Mouse (Mus musculus) heart, embryonic 16.5 days (tissue): Measurements from ENCODE around the gene Hoxb7. TPM values are rescaled to one million over a fixed set of nuclear protein-coding genes. Genes with fewer than 3 reads are reported as not detected.

Experiments
- ATAC-seq: fragments of 200-750 bp; cut with Nextera tagmentation; replicated peaks from 2 replicates; pipeline ENCODE4 v1.8.0; 2017; ENCODE audit warnings: moderate number of reproducible peaks; ENCODE audit not compliant: insufficient read depth, low FRiP score; ENCODE audit errors: extremely low read depth
- H3K27ac ChIP-seq: fragments of 300-500 bp; sonication (generic); 2 replicates; pipeline ENCODE4 v1.5.1; 2014; ENCODE audit warnings: mild to moderate bottlenecking, low read length, control low read depth, moderate library complexity
- H3K27me3 ChIP-seq: fragments of 300-500 bp; sonication (generic); 2 replicates; pipeline ENCODE4 v1.6.1; 2014; ENCODE audit warnings: low read length, mixed read lengths; ENCODE audit not compliant: control insufficient read depth, insufficient read depth
- H3K36me3 ChIP-seq: fragments of 300-500 bp; sonication (generic); 2 replicates; pipeline ENCODE4 v1.6.1; 2014; ENCODE audit not compliant: control insufficient read depth, insufficient read depth
- H3K4me1 ChIP-seq: fragments of 300-500 bp; sonication (generic); 2 replicates; pipeline ENCODE4 v1.6.1; 2014; ENCODE audit warnings: low read length, mixed read lengths; ENCODE audit not compliant: control insufficient read depth, insufficient read depth
- H3K4me2 ChIP-seq: fragments of 300-500 bp; sonication (generic); 2 replicates; pipeline ENCODE4 v1.6.1; 2014; ENCODE audit warnings: low read depth, mild to moderate bottlenecking, control low read depth, low read length
- H3K4me3 ChIP-seq: fragments of 300-500 bp; sonication (generic); 2 replicates; pipeline ENCODE4 v1.5.1; 2014; ENCODE audit warnings: mild to moderate bottlenecking, control low read depth, low read length
- H3K9ac ChIP-seq: fragments of 300-500 bp; sonication (generic); 2 replicates; pipeline ENCODE4 v1.6.1; 2014; ENCODE audit warnings: low read length, control low read depth
- H3K9me3 ChIP-seq: fragments of 300-500 bp; sonication (generic); replicated peaks from 2 replicates; pipeline ENCODE4 v1.6.1; 2016; ENCODE audit warnings: low read length; ENCODE audit not compliant: control insufficient read depth
- WGBS: fragments of 180-500 bp; shearing (Covaris S2); extraction: QIAGEN DNeasy Blood & Tissue Kit; methylation state at CpG from one replicate; pipeline ENCODE4 v1.1.7; 2014; 5-methylcytosine and 5-hydroxymethylcytosine counted together
- polyA plus RNA-seq: library from polyadenylated mRNA; unstranded; fragments of >200 nt; fragmentation: Nextera tagmentation; extraction: Ambion mirVana; gene quantifications from 2 replicates; pipeline ENCODE4 v1.2.1, GENCODE M21; 2015

Hoxb7 gene
- polyA plus RNA-seq, 1 experiment from 2014 or later, result 0.43 TPM

GRCm38 (mm10) chr11:96318368-96319070 is 32.1 kb downstream of the Hoxb7 start:
- ATAC-seq, result peak; percentile 60; the same call in 1 of the 2 replicates
- H3K4me2 ChIP-seq, result peak overlapping the region; percentile 54
- H3K36me3 ChIP-seq, result no peaks in the 10 kb centered on the region
- H3K4me1 ChIP-seq, result no peaks in the 10 kb centered on the region
- WGBS, result under 1% methylated on average over 44 of the region's 45 CpGs
- peaks cover 93% of the 10 kb centered on the region for H3K27me3 ChIP-seq
- peak overlapping the region; percentile 41 for H3K27ac ChIP-seq
- H3K9me3 ChIP-seq, result no peaks in the 10 kb centered on the region
- H3K9ac ChIP-seq, result peak overlapping the region; percentile 65
- peak overlapping the region; percentile 50 for H3K4me3 ChIP-seq

- no peaks in the 10 kb centered on the region for H3K4me1 ChIP-seq
- peak overlapping the region; percentile 65 for H3K9ac ChIP-seq
- no peaks in the 10 kb centered on the region for H3K36me3 ChIP-seq
- under 1% methylated on average over 31 of the region's 34 CpGs for WGBS
- H3K4me3 ChIP-seq, result peak overlapping the region; percentile 50
- no peak for ATAC-seq
- no peaks in the 10 kb centered on the region for H3K9me3 ChIP-seq
- peak overlapping the region; percentile 54 for H3K4me2 ChIP-seq
- H3K27ac ChIP-seq, result peak overlapping the region; percentile 49
- H3K27me3 ChIP-seq, result peaks cover 93% of the 10 kb centered on the region
Observed at GRCm38 (mm10) chr11:96319071-96319902, 32.9 kb downstream of the Hoxb7 start.

GRCm38 (mm10) chr11:96319910-96320309 is 33.5 kb downstream of the Hoxb7 start:
- H3K27me3 ChIP-seq, result peaks cover 94% of the 10 kb centered on the region
- 2% methylated on average over 29 of the region's 29 CpGs for WGBS
- ATAC-seq, result no peak

GRCm38 (mm10) chr11:96320688-96321087 is 34.3 kb downstream of the Hoxb7 start:
- Histone ChIP-seq H3K27me3 (peaks cover 94% of the 10 kb centered on the region), H3K9ac (no peak overlapping the region), H3K27ac (no peak overlapping the region), H3K36me3 (no peaks in the 10 kb centered on the region), H3K4me2 (peak overlapping the region; percentile 13; the same call in 1 of the 2 replicates), H3K4me1 (no peaks in the 10 kb centered on the region), H3K9me3 (no peaks in the 10 kb centered on the region), H3K4me3 (peak overlapping the region; percentile 5; the same call in 1 of the 2 replicates)
- ATAC-seq, result no peak
- 22% methylated on average over 17 of the region's 17 CpGs for WGBS

More at GRCm38 (mm10) chr11:96319910-96320309, 33.5 kb downstream of the Hoxb7 start:
- peak overlapping the region; percentile 49; the same call in 1 of the 2 replicates for H3K27ac ChIP-seq
- peak overlapping the region; percentile 27 for H3K9ac ChIP-seq
- H3K4me3 ChIP-seq, result peak overlapping the region; percentile 50
- H3K4me2 ChIP-seq, result peak overlapping the region; percentile 54
- H3K9me3 ChIP-seq, result no peaks in the 10 kb centered on the region
- no peaks in the 10 kb centered on the region for H3K4me1 ChIP-seq
- H3K36me3 ChIP-seq, result no peaks in the 10 kb centered on the region

GRCm38 (mm10) chr11:96321846-96322245 is 35.4 kb downstream of the Hoxb7 start:
- Histone ChIP-seq H3K9me3 (no peaks in the 10 kb centered on the region), H3K9ac (no peak overlapping the region), H3K4me1 (no peaks in the 10 kb centered on the region), H3K36me3 (no peaks in the 10 kb centered on the region), H3K4me2 (no peak overlapping the region; the same call in 1 of the 2 replicates), H3K27ac (no peak overlapping the region), H3K4me3 (no peak overlapping the region), H3K27me3 (peaks cover 94% of the 10 kb centered on the region)
- ATAC-seq, result no peak
- 38% methylated on average over 5 of the region's 5 CpGs for WGBS

- ATAC-seq, result no peak
- H3K9me3 ChIP-seq, result no peaks in the 10 kb centered on the region
- H3K27me3 ChIP-seq, result peaks cover 95% of the 10 kb centered on the region
- H3K36me3 ChIP-seq, result no peaks in the 10 kb centered on the region
- no peaks in the 10 kb centered on the region for H3K4me1 ChIP-seq
- H3K4me2 ChIP-seq, result no peak overlapping the region
- H3K9ac ChIP-seq, result no peak overlapping the region
- no peak overlapping the region for H3K27ac ChIP-seq
- no peak overlapping the region for H3K4me3 ChIP-seq
- WGBS, result 31% methylated on average over 6 of the region's 6 CpGs
Observed at GRCm38 (mm10) chr11:96322738-96323137, 36.3 kb downstream of the Hoxb7 start.

- 29% methylated on average over 10 of the region's 10 CpGs for WGBS
- no peak within 1 kb of the TSS for H3K27ac ChIP-seq
- H3K4me1 ChIP-seq, result no peaks in the 10 kb centered on the region
- H3K36me3 ChIP-seq, result no peaks in the 10 kb centered on the region
- no peak within 1 kb of the TSS for H3K4me2 ChIP-seq
- H3K27me3 ChIP-seq, result peaks cover 95% of the 10 kb centered on the region
- H3K9me3 ChIP-seq, result no peaks in the 10 kb centered on the region
- H3K9ac ChIP-seq, result no peak within 1 kb of the TSS
- ATAC-seq, result no peak
- no peak within 1 kb of the TSS for H3K4me3 ChIP-seq
Observed at GRCm38 (mm10) chr11:96323154-96323553, 36.7 kb downstream of the Hoxb7 start, which contains the start of gene Hoxb3. Hoxb3 (plus strand) TSS chr11:96323326.

- Histone ChIP-seq H3K9ac (no peak overlapping the region), H3K4me2 (no peak overlapping the region), H3K36me3 (no peaks in the 10 kb centered on the region), H3K4me3 (no peak overlapping the region), H3K27me3 (peaks cover 94% of the 10 kb centered on the region), H3K9me3 (no peaks in the 10 kb centered on the region), H3K4me1 (no peaks in the 10 kb centered on the region), H3K27ac (no peak overlapping the region)
- no peak for ATAC-seq
- 11% methylated on average over 5 of the region's 5 CpGs for WGBS
Observed at GRCm38 (mm10) chr11:96324125-96324524, 37.7 kb downstream of the Hoxb7 start.

- 20% methylated on average over 8 of the region's 8 CpGs for WGBS
- ATAC-seq, result no peak
- H3K9me3 ChIP-seq, result no peaks in the 10 kb centered on the region
- H3K27me3 ChIP-seq, result peaks cover 95% of the 10 kb centered on the region
- H3K9ac ChIP-seq, result no peak overlapping the region
- no peak overlapping the region for H3K4me3 ChIP-seq
- no peaks in the 10 kb centered on the region for H3K4me1 ChIP-seq
- H3K4me2 ChIP-seq, result peak overlapping the region; percentile 6; the same call in 1 of the 2 replicates
- H3K36me3 ChIP-seq, result no peaks in the 10 kb centered on the region
- no peak overlapping the region for H3K27ac ChIP-seq
Observed at GRCm38 (mm10) chr11:96324965-96325364, 38.5 kb downstream of the Hoxb7 start.
